Mouse (Mus musculus): Measurements from ENCODE around the gene Cfap43. TPM values are rescaled to one million over a fixed set of nuclear protein-coding genes. Genes with fewer than 3 reads are reported as not detected.

The Cfap43 gene
- total and polyA plus RNA-seq, 3 experiments = 3.2 to 12.7 (median 11.7) TPM

- Histone ChIP-seq H3K4me3 (replicated peaks in 1 of 3; ENCODE audit: low read depth in 2 of 3, low read length in 2 of 3, poor library complexity in 1 of 3) (no peak overlapping the region), H3K79me2 (replicated peaks; ENCODE audit: control insufficient read depth, extremely low read depth, insufficient read depth, poor library complexity, severe bottlenecking) (no peaks in the 10 kb centered on the region), H3K27ac (ENCODE audit: insufficient read depth, low read depth) (no peak overlapping the region), H3K36me3 (replicated peaks in 1 of 2; ENCODE audit: control insufficient read depth in 1 of 2, insufficient read depth in 1 of 2, low read length in 1 of 2) (no peaks in the 10 kb centered on the region), H3K9me3 (replicated peaks; ENCODE audit: low read length) (no peaks in the 10 kb centered on the region), H3K4me1 (ENCODE audit: control insufficient read depth in 1 of 2, insufficient read depth in 2 of 2) (peaks cover 0 to 4% of the 10 kb centered on the region in 2 experiments; a peak in 2 of 4 replicates), H3K9ac (ENCODE audit: insufficient read depth, low read depth) (no peak overlapping the region), H3K27me3 (replicated peaks) (no peaks in the 10 kb centered on the region), H3K4me2 (ENCODE audit: insufficient read depth, low read depth, poor library complexity, severe bottlenecking) (no peak overlapping the region)
- no peak for DNase-seq (ENCODE audit: extremely low read depth)
- dilution Hi-C loops (cut with MboI; ENCODE audit: extremely low pct_ligation_motif_present, extremely low pct_unique_long_range_greater_than_20kb, low sequenced_read_pairs) (no loop called here), in situ Hi-C loops (cut with MboI; ENCODE audit: low pct_ligation_motif_present, low pct_unique_long_range_greater_than_20kb, low sequenced_read_pairs) (no loop called here)
- TF ChIP-seq PAX5 (IDR thresholded peaks at IDR 0.05; ENCODE audit: low read length) (no peak), ZKSCAN1 (IDR thresholded peaks at IDR 0.05; ENCODE audit: borderline replicate concordance, low read depth, low read length) (no peak), JUN (IDR thresholded peaks at IDR 0.05; ENCODE audit: insufficient read depth, low read depth, low read length) (no peak), NELFE (IDR thresholded peaks at IDR 0.05; ENCODE audit: low read depth, low read length) (no peak), MAFK (IDR thresholded peaks at IDR 0.05; ENCODE audit: insufficient replicate concordance, low read length) (peak; percentile 72; the same call in 1 of the 2 replicates), UBTF (IDR thresholded peaks at IDR 0.05; ENCODE audit: low read depth, low read length) (no peak), ZMIZ1 (IDR thresholded peaks at IDR 0.05; ENCODE audit: low read depth, low read length) (no peak)
These were observed 218.6 kb downstream of the Cfap43 start for GRCm38 (mm10) chr19:47700509-47700908.

- DNase-seq (ENCODE audit: extremely low read depth) = no peak
- Histone ChIP-seq H3K9me3 (replicated peaks; ENCODE audit: low read length) (no peaks in the 10 kb centered on the region), H3K9ac (ENCODE audit: insufficient read depth, low read depth) (no peak overlapping the region), H3K36me3 (replicated peaks in 1 of 2; ENCODE audit: control insufficient read depth in 1 of 2, insufficient read depth in 1 of 2, low read length in 1 of 2) (no peaks in the 10 kb centered on the region), H3K4me1 (ENCODE audit: control insufficient read depth in 1 of 2, insufficient read depth in 2 of 2) (no peaks in the 10 kb centered on the region), H3K4me3 (replicated peaks in 1 of 3; ENCODE audit: low read depth in 2 of 3, low read length in 2 of 3, poor library complexity in 1 of 3) (no peak overlapping the region), H3K27ac (ENCODE audit: insufficient read depth, low read depth) (no peak overlapping the region), H3K4me2 (ENCODE audit: insufficient read depth, low read depth, poor library complexity, severe bottlenecking) (no peak overlapping the region), H3K27me3 (replicated peaks) (no peaks in the 10 kb centered on the region), H3K79me2 (replicated peaks; ENCODE audit: control insufficient read depth, extremely low read depth, insufficient read depth, poor library complexity, severe bottlenecking) (no peaks in the 10 kb centered on the region)
- TF ChIP-seq NELFE (IDR thresholded peaks at IDR 0.05; ENCODE audit: low read depth, low read length) (no peak), USF1 (IDR thresholded peaks at IDR 0.05; ENCODE audit: low read depth, low read length) (no peak), EP300 (IDR thresholded peaks at IDR 0.05; ENCODE audit: low read length) (no peak), ZMIZ1 (IDR thresholded peaks at IDR 0.05; ENCODE audit: low read depth, low read length) (no peak), CHD2 (IDR thresholded peaks at IDR 0.05; ENCODE audit: low read length) (no peak), MAX (IDR thresholded peaks at IDR 0.05; ENCODE audit: low read length) (no peak), JUND (conservative IDR thresholded peaks at IDR 0.05; ENCODE audit: low read depth, low read length) (no peak)
- in situ Hi-C loops (cut with MboI; ENCODE audit: low pct_ligation_motif_present, low pct_unique_long_range_greater_than_20kb, low sequenced_read_pairs) = no loop called here
- dilution Hi-C loops (cut with MboI; ENCODE audit: extremely low pct_ligation_motif_present, extremely low pct_unique_long_range_greater_than_20kb, low sequenced_read_pairs) = no loop called here
These were observed 219.3 kb downstream of the Cfap43 start for GRCm38 (mm10) chr19:47699743-47700142.

- Histone ChIP-seq H3K79me2 (replicated peaks; ENCODE audit: control insufficient read depth, extremely low read depth, insufficient read depth, poor library complexity, severe bottlenecking) (no peaks in the 10 kb centered on the region), H3K27ac (ENCODE audit: insufficient read depth, low read depth) (no peak overlapping the region), H3K4me1 (ENCODE audit: control insufficient read depth in 1 of 2, insufficient read depth in 2 of 2) (no peaks in the 10 kb centered on the region), H3K36me3 (replicated peaks in 1 of 2; ENCODE audit: control insufficient read depth in 1 of 2, insufficient read depth in 1 of 2, low read length in 1 of 2) (no peaks in the 10 kb centered on the region), H3K9ac (ENCODE audit: insufficient read depth, low read depth) (no peak overlapping the region), H3K27me3 (replicated peaks) (no peaks in the 10 kb centered on the region), H3K4me2 (ENCODE audit: insufficient read depth, low read depth, poor library complexity, severe bottlenecking) (no peak overlapping the region), H3K4me3 (replicated peaks in 1 of 3; ENCODE audit: low read depth in 2 of 3, low read length in 2 of 3, poor library complexity in 1 of 3) (no peak overlapping the region), H3K9me3 (replicated peaks; ENCODE audit: low read length) (no peaks in the 10 kb centered on the region)
- dilution Hi-C loops (cut with MboI; ENCODE audit: extremely low pct_ligation_motif_present, extremely low pct_unique_long_range_greater_than_20kb, low sequenced_read_pairs) (no loop called here), in situ Hi-C loops (cut with MboI; ENCODE audit: low pct_ligation_motif_present, low pct_unique_long_range_greater_than_20kb, low sequenced_read_pairs) (no loop called here)
- TF ChIP-seq ZNF384 (IDR thresholded peaks at IDR 0.05; ENCODE audit: low read depth, low read length) (no peak), CHD1 (IDR thresholded peaks at IDR 0.05; ENCODE audit: low read depth, low read length) (no peak)
- no peak for DNase-seq (ENCODE audit: extremely low read depth)
These were observed 220.8 kb downstream of the Cfap43 start for GRCm38 (mm10) chr19:47698266-47698665.
